Mouse (Mus musculus) frontal cortex, adult 2 months (tissue): Measurements from ENCODE around the gene Sp9. TPM values are rescaled to one million over a fixed set of nuclear protein-coding genes. Genes with fewer than 3 reads are reported as not detected.
A peak's percentile ranks its signal among the peaks of the same experiment; 100 is the strongest.

Source experiments
- DNase-seq, 2 experiments: peaks; one replicate each; pipeline ENCODE4 v3.0.0; 2022; ENCODE audit warnings: low spot score in 1 of 2; ENCODE audit errors: extremely low spot score in 1 of 2
- polyA plus RNA-seq: library from polyadenylated mRNA; depleted of rRNA; stranded (reverse); fragments of >200 nt; gene quantifications from 2 replicates; pipeline ENCODE4 v1.2.3, GENCODE M21; 2012; rRNA removed

The Sp9 gene
- polyA plus RNA-seq, 1 experiment, result 16.7 TPM

- DNase-seq, result no peak
Observed at GRCm38 (mm10) chr2:73306006-73306405, 34.3 kb downstream of the Sp9 start.

GRCm38 (mm10) chr2:73312152-73313116 is 40.7 kb downstream of the Sp9 start, which contains the start of the genes Scrn3 and Cir1:
Gene Scrn3 (plus strand): TSS chr2:73312601.
Gene Cir1 (minus strand): TSS chr2:73312701.
- DNase-seq, result peak; percentile 89 to 96

- peak in 1 of 2 experiments; percentile 31 for DNase-seq
Observed at GRCm38 (mm10) chr2:73313117-73313501, 41.4 kb downstream of the Sp9 start.

- no peak for DNase-seq
Observed at GRCm38 (mm10) chr2:73314311-73314710, 42.6 kb downstream of the Sp9 start.

- DNase-seq, result no peak
Observed at GRCm38 (mm10) chr2:73317426-73317825, 45.7 kb downstream of the Sp9 start.

- no peak for DNase-seq
Observed at GRCm38 (mm10) chr2:73319218-73319617, 47.5 kb downstream of the Sp9 start.

- DNase-seq, result no peak
Observed at GRCm38 (mm10) chr2:73322991-73323390, 51.3 kb downstream of the Sp9 start.

- DNase-seq, result no peak
Observed at GRCm38 (mm10) chr2:73325871-73326270, 54.1 kb downstream of the Sp9 start.

Other genes starting within 250 kb of the Sp9 start
- gene Ola1, start 53.0 kb upstream of the Sp9 start, polyA plus RNA-seq, result 66.4 and 73.9 TPM in 2 replicates
- 25.5 and 26.0 TPM in 2 replicates for gene Scrn3, start 40.7 kb downstream of the Sp9 start, polyA plus RNA-seq
- gene Cir1, start 40.8 kb downstream of the Sp9 start, polyA plus RNA-seq, result 30.5 and 35.5 TPM in 2 replicates
- gene Gpr155, start 114.6 kb downstream of the Sp9 start, polyA plus RNA-seq, result 20.9 and 25.1 TPM in 2 replicates